In genomic region chr6:116361993-116362392, GRCm38 (mm10) we compare ENCODE assay signal across 27 mouse cellular contexts.
"Had no signal": no experiment of that assay in that cellular context is flagged by ENCODE, and none has a peak within 500 bp of the region (broad histone marks: within the 10 kb centered on the region; RNA-seq: fewer than 3 reads in every experiment).

No protein-coding gene starts in this region.

- H3K4me1 ChIP-seq: embryonic facial prominence, embryonic 10.5 days; embryonic facial prominence, embryonic 12.5 days; embryonic facial prominence, embryonic 13.5 days; embryonic facial prominence, embryonic 15.5 days; forebrain, embryonic 10.5 days; forebrain, embryonic 12.5 days; forebrain, embryonic 13.5 days had no signal

- H3K27me3 ChIP-seq: embryonic facial prominence, embryonic 12.5 days; embryonic facial prominence, embryonic 13.5 days; embryonic facial prominence, embryonic 15.5 days; forebrain, embryonic 12.5 days; forebrain, embryonic 13.5 days; forebrain, embryonic 15.5 days had no signal

- DNase-seq: cerebellum, adult 2 months; cerebellum, adult 8-10 months; cerebellum, adult 9-10 months; cerebellum, adult 9-11 months; cerebellum, postnatal 10 days; cerebellum, postnatal 14 days; cerebellum, postnatal 25 days; cerebellum, postnatal 36 days; embryo, embryonic 11 days; forebrain, postnatal 0 days; gastrocnemius, adult 2 months; gastrocnemius, postnatal 10 days; gastrocnemius, postnatal 14 days; gastrocnemius, postnatal 25 days; gastrocnemius, postnatal 36 days; heart, adult 2 months had no signal

- H3K9me3 ChIP-seq: embryonic facial prominence, embryonic 10.5 days; embryonic facial prominence, embryonic 12.5 days; embryonic facial prominence, embryonic 13.5 days; embryonic facial prominence, embryonic 15.5 days; forebrain, embryonic 10.5 days; forebrain, embryonic 12.5 days; forebrain, embryonic 13.5 days; forebrain, embryonic 15.5 days had no signal

- H3K36me3 ChIP-seq: embryonic facial prominence, embryonic 10.5 days; embryonic facial prominence, embryonic 12.5 days; embryonic facial prominence, embryonic 13.5 days; embryonic facial prominence, embryonic 15.5 days; forebrain, embryonic 10.5 days; forebrain, embryonic 12.5 days had no signal

- H3K27ac ChIP-seq: embryonic facial prominence, embryonic 10.5 days; embryonic facial prominence, embryonic 12.5 days; embryonic facial prominence, embryonic 13.5 days; embryonic facial prominence, embryonic 15.5 days; forebrain, embryonic 10.5 days; forebrain, embryonic 12.5 days; forebrain, embryonic 13.5 days; forebrain, embryonic 15.5 days; gastrocnemius, adult 2 months; heart, adult 2 months had no signal

- H3K4me3 ChIP-seq: embryonic facial prominence, embryonic 10.5 days; embryonic facial prominence, embryonic 12.5 days; embryonic facial prominence, embryonic 13.5 days; embryonic facial prominence, embryonic 15.5 days; erythroblast, embryonic 14.5 days; forebrain, embryonic 10.5 days; forebrain, embryonic 12.5 days; forebrain, embryonic 13.5 days; forebrain, embryonic 15.5 days; gastrocnemius, adult 2 months; heart, adult 2 months had no signal

- H3K9ac ChIP-seq: embryonic facial prominence, embryonic 12.5 days; embryonic facial prominence, embryonic 13.5 days; embryonic facial prominence, embryonic 15.5 days; forebrain, embryonic 12.5 days; forebrain, embryonic 13.5 days; forebrain, embryonic 15.5 days; forebrain, postnatal 0 days had no signal

- H3K4me2 ChIP-seq: embryonic facial prominence, embryonic 12.5 days; embryonic facial prominence, embryonic 13.5 days; embryonic facial prominence, embryonic 15.5 days; forebrain, embryonic 12.5 days; forebrain, embryonic 13.5 days; forebrain, embryonic 15.5 days had no signal

- ATAC-seq: forebrain, embryonic 13.5 days; forebrain, embryonic 14.5 days; forebrain, embryonic 15.5 days; forebrain, embryonic 16.5 days; forebrain, postnatal 0 days had no signal
